Comparison of ENCODE assay signal across 16 mouse cellular contexts in genomic region chr4:57428317-57428716, GRCm38 (mm10). TPM values are rescaled to one million over a fixed set of nuclear protein-coding genes. Genes with fewer than 3 reads are reported as not detected.
"Had no signal": no experiment of that assay in that cellular context is flagged by ENCODE, and none has a peak within 500 bp of the region (broad histone marks: within the 10 kb centered on the region; RNA-seq: fewer than 3 reads in every experiment).

No protein-coding gene starts in this region.

- DNase-seq: kidney, adult 11 months; kidney, adult 9 months; kidney, postnatal 36 days; liver; liver, embryonic 13.5 days; lung, adult 18-20 months; retina, postnatal 1 day; right cerebral cortex, postnatal 25 days; thymus, adult 18-20 months; thymus, postnatal 14 days had no signal

- H3K9ac ChIP-seq: limb, embryonic 12.5 days; liver, embryonic 13.5 days; midbrain, embryonic 12.5 days; neural tube, embryonic 13.5 days had no signal

- H3K9me3 ChIP-seq: limb, embryonic 12.5 days; liver, embryonic 13.5 days; midbrain, embryonic 12.5 days; neural tube, embryonic 13.5 days had no signal

- H3K27ac ChIP-seq: kidney, postnatal 0 days; limb, embryonic 12.5 days; liver, embryonic 13.5 days; midbrain, embryonic 12.5 days; neural tube, embryonic 13.5 days had no signal

- H3K36me3 ChIP-seq: limb, embryonic 12.5 days; liver, embryonic 13.5 days; midbrain, embryonic 12.5 days; neural tube, embryonic 13.5 days had no signal

- H3K4me3 ChIP-seq: limb, embryonic 12.5 days; liver, embryonic 13.5 days; midbrain, embryonic 12.5 days; neural tube, embryonic 13.5 days had no signal

- H3K4me1 ChIP-seq: limb, embryonic 12.5 days; liver, embryonic 13.5 days had no signal

- H3K4me2 ChIP-seq: limb, embryonic 12.5 days; liver, embryonic 13.5 days; midbrain, embryonic 12.5 days; neural tube, embryonic 13.5 days had no signal

- ATAC-seq: midbrain, embryonic 16.5 days had no signal

RNA-seq across cellular contexts. Expression of gene Palm2, which starts 5.7 kb away (rescaled TPM):
- total RNA-seq: megakaryocyte-erythroid progenitor cell, adult 5-6 weeks had no signal
